ENCODE assay signal across 35 mouse cellular contexts in genomic region chr4:142242164-142242563, GRCm38 (mm10). TPM values are rescaled to one million over a fixed set of nuclear protein-coding genes. Genes with fewer than 3 reads are reported as not detected.
"Had no signal": no experiment of that assay in that cellular context is flagged by ENCODE, and none has a peak within 500 bp of the region (broad histone marks: within the 10 kb centered on the region; RNA-seq: fewer than 3 reads in every experiment).

No protein-coding gene starts in this region.

- H3K9me3 ChIP-seq: heart, embryonic 10.5 days; heart, embryonic 12.5 days; heart, embryonic 13.5 days; heart, embryonic 15.5 days; hindbrain, embryonic 10.5 days; hindbrain, embryonic 12.5 days; hindbrain, embryonic 13.5 days; hindbrain, embryonic 15.5 days; intestine, embryonic 15.5 days; kidney, embryonic 15.5 days had no signal

- H3K4me3 ChIP-seq: heart, embryonic 10.5 days; heart, embryonic 12.5 days; heart, embryonic 13.5 days; heart, embryonic 15.5 days; hindbrain, embryonic 10.5 days; hindbrain, embryonic 12.5 days; hindbrain, embryonic 13.5 days; hindbrain, embryonic 15.5 days; intestine, embryonic 15.5 days; kidney, embryonic 15.5 days; layer of hippocampus, adult 2 months had no signal

- H3K4me2 ChIP-seq: heart, embryonic 11.5 days; heart, embryonic 12.5 days; heart, embryonic 13.5 days; heart, embryonic 15.5 days; hindbrain, embryonic 12.5 days; hindbrain, embryonic 13.5 days; hindbrain, embryonic 14.5 days; hindbrain, embryonic 15.5 days; intestine, embryonic 15.5 days; kidney, embryonic 15.5 days had no signal

- H3K9ac ChIP-seq: heart, embryonic 12.5 days; heart, embryonic 13.5 days; heart, embryonic 15.5 days; hindbrain, embryonic 12.5 days; hindbrain, embryonic 13.5 days; hindbrain, embryonic 14.5 days; hindbrain, embryonic 15.5 days; intestine, embryonic 15.5 days; kidney, embryonic 15.5 days had no signal

- H3K27ac ChIP-seq: heart, embryonic 10.5 days; heart, embryonic 13.5 days; heart, embryonic 15.5 days; hindbrain, embryonic 10.5 days; hindbrain, embryonic 12.5 days; hindbrain, embryonic 13.5 days; hindbrain, embryonic 14.5 days; hindbrain, embryonic 15.5 days; hindbrain, postnatal 0 days; intestine, embryonic 15.5 days; kidney, embryonic 15.5 days; kidney, postnatal 0 days; layer of hippocampus, adult 2 months had no signal

- DNase-seq: heart, postnatal 10 days; heart, postnatal 14 days; heart, postnatal 36 days; heart, postnatal 4 days; kidney, adult 11 months; kidney, adult 18-20 months; kidney, adult 2 months; kidney, adult 8-10 months; kidney, adult 9 months; kidney, postnatal 10 days; kidney, postnatal 14 days; kidney, postnatal 25 days; kidney, postnatal 36 days; kidney, postnatal 4 days; layer of hippocampus, adult 9-11 months; layer of hippocampus, postnatal 36 days had no signal

- H3K27me3 ChIP-seq: heart, embryonic 12.5 days; heart, embryonic 13.5 days; heart, embryonic 15.5 days; hindbrain, embryonic 15.5 days; intestine, embryonic 15.5 days; kidney, embryonic 15.5 days had no signal

- ATAC-seq: hindbrain, embryonic 16.5 days; hindbrain, postnatal 0 days; inflammation-experienced regulatory T-cells, adult 6 months; intestine, embryonic 15.5 days; intestine, embryonic 16.5 days; intestine, postnatal 0 days had no signal

- H3K36me3 ChIP-seq: heart, embryonic 10.5 days; heart, embryonic 12.5 days; heart, embryonic 13.5 days; heart, embryonic 15.5 days; hindbrain, embryonic 10.5 days; hindbrain, embryonic 12.5 days; hindbrain, embryonic 13.5 days; hindbrain, embryonic 15.5 days; intestine, embryonic 15.5 days; kidney, embryonic 15.5 days had no signal

RNA-seq across cellular contexts. Expression of gene Kazn, which starts 3.0 kb away (rescaled TPM):
- polyA plus RNA-seq: inflammation-experienced regulatory T-cells, adult 6 months had no signal
